Mouse (Mus musculus) heart, postnatal 4 days (tissue): ENCODE measurements around the gene Dab2ip. TPM values are rescaled to one million over a fixed set of nuclear protein-coding genes. Genes with fewer than 3 reads are reported as not detected.

Experiments
- DNase-seq: peaks from one replicate; pipeline ENCODE4 v3.0.0; 2021
- total RNA-seq, 2 experiments: library from RNA; stranded (reverse); gene quantifications; 2 replicates each; pipeline ENCODE4 v1.2.3; 2021

The Dab2ip gene
- total RNA-seq, 2 experiments from 2014 or later, result 54.6 to 55.2 TPM

- no peak for DNase-seq
These were observed 129.5 kb downstream of the Dab2ip start for GRCm38 (mm10) chr2:35687557-35688070.

GRCm38 (mm10) chr2:35688121-35688520, 130.1 kb downstream of the Dab2ip start:
- no peak for DNase-seq

- no peak for DNase-seq
These were observed 130.5 kb downstream of the Dab2ip start for GRCm38 (mm10) chr2:35688581-35688980.

- no peak for DNase-seq
These were observed 131.8 kb downstream of the Dab2ip start for GRCm38 (mm10) chr2:35689881-35690280.

GRCm38 (mm10) chr2:35691257-35692049, 133.4 kb downstream of the Dab2ip start:
- DNase-seq, result peak; percentile 82

- DNase-seq, result no peak
These were observed 134.3 kb downstream of the Dab2ip start for GRCm38 (mm10) chr2:35692272-35692900.

GRCm38 (mm10) chr2:35693037-35693436, 135.0 kb downstream of the Dab2ip start:
- DNase-seq, result no peak

- no peak for DNase-seq
These were observed 136.0 kb downstream of the Dab2ip start for GRCm38 (mm10) chr2:35694111-35694510.

- no peak for DNase-seq
These were observed 138.1 kb downstream of the Dab2ip start for GRCm38 (mm10) chr2:35696193-35696541.

GRCm38 (mm10) chr2:35696542-35697391, 138.7 kb downstream of the Dab2ip start:
- DNase-seq, result peak; percentile 61

- no peak for DNase-seq
These were observed 139.7 kb downstream of the Dab2ip start for GRCm38 (mm10) chr2:35697768-35698167.

- no peak for DNase-seq
These were observed 142.9 kb downstream of the Dab2ip start for GRCm38 (mm10) chr2:35700966-35701365.

GRCm38 (mm10) chr2:35702001-35702400, 143.9 kb downstream of the Dab2ip start:
- no peak for DNase-seq

- DNase-seq, result no peak
These were observed 144.5 kb downstream of the Dab2ip start for GRCm38 (mm10) chr2:35702608-35703007.

GRCm38 (mm10) chr2:35703241-35703640, 145.2 kb downstream of the Dab2ip start:
- DNase-seq, result no peak

GRCm38 (mm10) chr2:35712611-35713010, 154.5 kb downstream of the Dab2ip start:
- DNase-seq, result no peak

GRCm38 (mm10) chr2:35713460-35713859, 155.4 kb downstream of the Dab2ip start:
- DNase-seq, result no peak

- DNase-seq, result peak; percentile 46
These were observed 156.7 kb downstream of the Dab2ip start for GRCm38 (mm10) chr2:35714742-35715167.

- no peak for DNase-seq
These were observed 157.4 kb downstream of the Dab2ip start for GRCm38 (mm10) chr2:35715485-35715884.

GRCm38 (mm10) chr2:35716175-35716574, 158.1 kb downstream of the Dab2ip start:
- DNase-seq, result no peak

- no peak for DNase-seq
These were observed 160.0 kb downstream of the Dab2ip start for GRCm38 (mm10) chr2:35718003-35718500.

GRCm38 (mm10) chr2:35718662-35719061, 160.6 kb downstream of the Dab2ip start:
- no peak for DNase-seq
